Mouse (Mus musculus) erythroid progenitor cell, adult 5-6 weeks (primary cell): Measurements from ENCODE around the gene Pde4c. TPM values are rescaled to one million over a fixed set of nuclear protein-coding genes. Genes with fewer than 3 reads are reported as not detected.
A peak's percentile ranks its signal among the peaks of the same experiment; 100 is the strongest.

ENCODE experiments used
- ATAC-seq: replicated peaks from 2 replicates; pipeline ENCODE4 v1.8.0; 2016; ENCODE audit warnings: moderate number of reproducible peaks, mild to moderate bottlenecking, moderate TSS enrichment, inconsistent platforms; ENCODE audit not compliant: poor library complexity, low FRiP score, severe bottlenecking
- total RNA-seq, 2 experiments: library from RNA; stranded (forward) in 1 of 2; stranded (reverse) in 1 of 2; fragments of 150-400 nt in 1 of 2; fragments of 186-747, 209-891 nt in 1 of 2; gene quantifications; 2 replicates each; pipeline versions ENCODE4 v1.2.3 to v1.2.4; 2015 to 2017; ENCODE audit warnings: low replicate concordance in 2 of 2

Gene Pde4c
- total RNA-seq, 2 experiments from 2014 or later = 0.84 TPM; not detected in 1

- peak; percentile 79 for ATAC-seq
Measured at GRCm38 (mm10) chr8:70718297-70718696, 5.2 kb upstream of the Pde4c start, which contains the start of gene Gm3336. Gene Gm3336, plus strand, starts transcription at chr8:70718543.

DNA sequence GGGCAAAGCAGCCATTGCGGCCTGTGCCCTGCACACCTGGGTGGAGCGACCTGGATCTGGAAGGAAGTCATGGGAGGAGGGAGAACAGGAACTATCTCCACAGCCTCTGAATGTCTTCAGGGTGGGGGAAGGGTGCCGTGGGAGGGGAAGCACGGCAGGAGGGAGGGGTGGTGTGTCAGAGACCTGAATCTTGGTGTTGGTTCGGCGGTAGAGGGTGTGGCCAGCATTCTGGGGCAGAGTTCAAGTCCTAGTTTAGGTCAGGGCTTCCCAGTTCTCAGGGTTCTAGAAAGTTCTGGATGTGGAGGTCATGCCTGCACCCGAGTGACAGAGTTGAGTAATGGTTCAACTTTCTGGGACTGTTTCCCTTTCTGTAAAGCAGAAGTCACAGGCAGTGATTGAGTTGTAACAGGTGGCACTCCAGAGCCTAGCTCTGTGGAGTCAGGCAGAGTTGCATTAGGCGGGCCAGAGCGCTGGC is 3.7 kb upstream of the Pde4c start:
- ATAC-seq = no peak

- ATAC-seq = no peak
Measured at GRCm38 (mm10) chr8:70720739-70721138, 2.8 kb upstream of the Pde4c start.

DNA sequence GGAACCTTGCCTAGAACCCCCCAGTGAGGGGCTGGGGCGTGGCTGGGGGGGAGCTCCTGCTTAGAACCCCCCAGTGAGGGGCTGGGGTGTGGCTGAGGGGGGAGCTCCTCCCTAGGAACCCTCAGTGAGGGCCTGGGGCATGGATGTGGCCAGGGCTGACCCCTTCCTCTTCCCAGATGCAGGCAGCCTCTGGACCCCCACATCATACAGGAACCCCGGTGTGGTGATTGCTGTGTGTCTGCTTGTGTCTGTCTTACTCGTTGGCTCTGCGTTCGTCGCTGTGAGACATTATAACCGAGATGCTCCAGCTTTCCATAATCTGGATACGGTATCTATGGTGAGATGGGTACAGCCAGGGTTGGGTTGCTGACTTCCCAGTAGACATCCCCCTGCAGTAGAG is 1.9 kb upstream of the Pde4c start:
- ATAC-seq = no peak

DNA sequence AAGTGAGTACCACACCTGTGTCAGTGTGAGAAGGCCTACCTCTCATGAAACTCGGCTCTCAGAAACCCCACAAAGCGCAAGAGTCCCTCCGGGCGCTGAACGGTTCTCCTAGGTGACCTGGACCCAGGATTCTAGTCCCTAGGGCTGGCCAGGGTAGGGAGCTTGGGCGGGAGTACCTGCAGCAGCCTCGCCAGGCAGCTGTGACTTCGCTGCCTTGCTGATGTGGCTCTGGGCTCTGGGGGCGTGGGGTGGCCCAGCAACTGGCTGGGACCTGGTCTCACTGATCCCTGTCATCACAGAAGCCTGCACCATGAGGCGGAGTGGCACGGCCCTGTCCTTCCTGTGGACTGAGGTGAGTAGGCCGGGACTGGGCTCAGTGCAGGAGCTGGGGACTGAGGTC is 696 bp downstream of the Pde4c start:
- no peak for ATAC-seq

GRCm38 (mm10) chr8:70725792-70726447 is 2.4 kb downstream of the Pde4c start:
- ATAC-seq = no peak

- no peak for ATAC-seq
Measured at GRCm38 (mm10) chr8:70726721-70727120, 3.2 kb downstream of the Pde4c start.

- no peak for ATAC-seq
Measured at GRCm38 (mm10) chr8:70729808-70730475, 6.4 kb downstream of the Pde4c start.

DNA sequence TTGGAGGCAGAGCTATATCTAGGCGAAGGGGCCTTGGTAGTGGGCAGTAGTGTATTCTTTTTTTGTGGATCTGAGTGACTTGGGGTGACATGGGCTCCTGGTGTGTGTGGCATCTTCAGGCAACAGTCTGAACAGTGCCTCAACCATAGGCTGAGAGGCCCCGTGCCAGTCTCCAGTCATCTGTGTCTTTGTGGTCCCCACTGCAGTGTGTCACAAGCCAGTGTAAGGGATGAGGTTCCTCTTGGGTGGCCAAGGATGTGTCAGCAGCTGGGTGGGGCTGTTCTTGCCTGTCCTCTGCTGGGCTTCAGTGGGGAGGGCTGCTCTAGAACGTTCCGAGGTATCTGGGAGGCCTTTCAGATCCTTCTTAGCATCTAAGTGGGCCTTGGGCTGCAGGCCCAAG is 7.4 kb downstream of the Pde4c start:
- no peak for ATAC-seq

- ATAC-seq = no peak
Measured at GRCm38 (mm10) chr8:70737705-70738104, 14.2 kb downstream of the Pde4c start.

GRCm38 (mm10) chr8:70738211-70738610 is 14.7 kb downstream of the Pde4c start:
- no peak for ATAC-seq

GRCm38 (mm10) chr8:70741661-70742060 is 18.1 kb downstream of the Pde4c start:
- no peak for ATAC-seq

- no peak for ATAC-seq
Measured at GRCm38 (mm10) chr8:70742176-70742575, 18.7 kb downstream of the Pde4c start.

- no peak for ATAC-seq
Measured at GRCm38 (mm10) chr8:70742981-70743655, 19.6 kb downstream of the Pde4c start.

- no peak for ATAC-seq
Measured at GRCm38 (mm10) chr8:70743656-70744590, 20.4 kb downstream of the Pde4c start.

DNA sequence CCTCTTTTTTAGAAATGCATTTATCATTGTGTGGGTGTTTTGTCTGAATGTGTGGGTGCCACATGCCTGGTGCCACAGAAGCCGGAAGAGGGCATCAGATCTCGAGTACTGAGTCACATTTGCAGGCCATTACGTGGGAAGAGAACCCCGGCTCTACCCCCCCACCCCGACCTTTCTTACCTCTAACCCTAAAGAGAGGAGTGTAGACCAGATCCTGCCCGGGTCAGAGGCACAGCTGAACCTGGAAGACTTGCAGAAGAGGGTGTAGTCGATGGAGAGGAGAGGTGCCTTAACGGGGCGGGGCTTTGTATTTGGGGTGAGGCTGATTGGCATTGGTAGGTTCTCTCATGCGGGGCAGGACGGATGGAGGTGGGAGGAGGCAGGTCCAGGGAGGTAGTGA is 21.3 kb downstream of the Pde4c start:
- ATAC-seq = no peak

DNA sequence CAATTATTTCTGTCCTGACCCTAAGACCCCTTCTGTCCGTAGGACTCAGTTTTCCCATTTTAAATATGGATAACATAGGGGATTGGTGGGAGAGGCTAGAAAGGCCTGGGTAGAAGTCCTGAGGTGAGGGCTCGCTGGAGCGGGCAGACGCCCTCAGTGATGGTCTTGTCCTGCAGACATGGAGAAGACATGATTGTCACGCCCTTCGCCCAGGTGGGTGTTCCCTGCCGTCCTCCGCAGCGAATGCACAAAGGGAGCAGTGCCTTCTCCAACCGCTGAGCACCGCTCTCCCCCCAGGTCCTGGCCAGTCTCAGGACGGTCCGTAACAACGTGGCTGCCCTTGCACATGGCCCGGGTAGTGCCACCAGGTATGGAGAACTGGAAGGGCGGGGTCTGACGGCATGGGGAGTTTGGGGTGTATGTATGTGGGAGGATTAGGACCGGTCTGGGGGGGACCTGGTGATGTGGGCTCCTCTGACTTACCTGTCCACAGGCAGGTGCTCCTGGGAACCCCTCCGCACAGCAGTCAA is 22.2 kb downstream of the Pde4c start:
- no peak for ATAC-seq

DNA sequence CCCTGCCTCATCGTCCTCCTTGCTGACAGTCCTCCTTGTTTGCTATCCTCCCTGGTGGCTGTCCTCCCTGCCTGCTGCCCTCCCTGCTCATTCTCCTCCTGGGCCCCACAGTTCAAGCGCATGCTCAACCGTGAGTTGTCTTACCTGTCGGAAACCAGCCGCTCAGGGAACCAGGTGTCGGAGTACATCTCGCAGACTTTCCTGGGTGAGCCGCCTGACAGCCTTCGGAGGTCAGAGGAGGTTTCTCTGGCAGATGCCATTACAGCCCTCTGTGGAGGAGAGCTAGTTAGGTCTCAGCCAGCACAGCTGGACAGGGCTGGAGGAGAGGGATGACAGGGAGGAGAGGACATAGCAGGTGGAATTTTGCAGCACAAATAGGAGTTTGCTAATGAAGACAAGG is 23.2 kb downstream of the Pde4c start:
- ATAC-seq = no peak

DNA sequence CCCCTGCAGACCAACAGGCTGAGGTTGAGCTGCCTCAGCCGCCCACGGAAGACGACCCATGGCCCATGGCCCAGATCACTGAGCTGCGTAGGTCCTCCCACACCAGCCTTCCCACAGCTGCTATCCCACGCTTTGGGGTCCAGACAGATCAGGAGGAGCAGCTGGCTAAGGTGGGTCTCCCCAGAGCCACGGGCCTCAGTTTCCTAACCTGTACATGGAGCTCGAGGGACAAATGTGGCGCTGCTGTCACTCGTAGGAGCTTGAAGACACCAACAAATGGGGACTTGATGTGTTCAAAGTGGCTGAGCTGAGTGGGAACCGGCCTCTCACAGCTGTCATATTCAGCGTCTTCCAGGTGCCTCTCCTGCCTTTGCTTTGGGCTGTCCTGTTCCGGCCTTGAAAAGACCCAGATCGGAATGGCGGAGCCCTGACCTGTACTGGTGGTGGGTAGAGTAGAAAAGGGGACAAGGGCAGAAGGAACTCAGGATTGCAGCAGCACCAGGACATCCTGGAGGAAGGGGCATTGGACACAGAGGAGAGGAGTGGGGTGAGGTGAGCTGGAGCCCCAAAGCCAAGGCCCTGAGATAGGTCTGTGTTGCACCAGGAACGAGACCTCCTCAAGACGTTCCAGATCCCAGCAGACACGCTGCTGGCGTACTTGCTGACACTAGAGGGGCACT is 23.8 kb downstream of the Pde4c start:
- ATAC-seq = no peak
